Comparison of ENCODE assay signal across 12 mouse cellular contexts in the genomic region with DNA sequence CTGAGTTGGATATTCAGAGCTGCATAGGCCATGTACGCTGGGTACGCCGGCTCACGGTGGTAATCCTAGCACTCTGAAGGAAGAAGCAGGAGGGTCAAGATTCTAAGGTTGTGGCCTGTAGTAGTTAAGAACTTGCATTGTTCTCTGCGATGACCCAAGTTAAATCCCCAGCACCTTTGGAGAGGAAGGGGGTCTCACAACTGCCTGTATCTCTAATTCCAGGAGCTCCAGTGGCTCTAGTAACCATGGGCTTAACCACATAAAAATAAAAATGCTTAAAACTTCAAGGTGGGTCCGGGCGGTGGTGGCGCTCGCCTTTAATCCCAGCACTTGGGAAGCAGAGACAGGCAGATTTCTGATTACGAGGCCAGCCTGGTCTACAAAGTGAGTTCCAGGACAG. TPM values are rescaled to one million over a fixed set of nuclear protein-coding genes. Genes with fewer than 3 reads are reported as not detected.
DNase-seq lines count a peak whose midpoint lies in the region; ATAC-seq and TF ChIP-seq lines count a peak whose summit lies in the region.
"Had no signal": no experiment of that assay in that cellular context is flagged by ENCODE, and none has a peak within 500 bp of the region (broad histone marks: within the 10 kb centered on the region; RNA-seq: fewer than 3 reads in every experiment).

No protein-coding gene starts in this region.

- H3K9ac ChIP-seq in kidney, embryonic 14.5 days (ENCODE audit: low read depth, low read length) = 0 out of 2 replicates have a peak overlapping the region, but pooled peaks have one; percentile 12
- peak overlapping the region; percentile 18; the same call in 1 of the 2 replicates for H3K9ac ChIP-seq in ES-Bruce4 (ENCODE audit: low read depth, poor library complexity, severe bottlenecking)
- no peak overlapping the region for H3K9ac ChIP-seq in limb, embryonic 11.5 days (ENCODE audit: low read length)
- no peak overlapping the region for H3K9ac ChIP-seq in hindbrain, embryonic 14.5 days

- intact Hi-C loops in gastrocnemius, adult 2 months (cut with DNase I) = no loop called here

- H3K4me1 ChIP-seq in kidney, embryonic 14.5 days (ENCODE audit: control insufficient read depth, insufficient read depth, low read length) = no peaks in the 10 kb centered on the region
- H3K4me1 ChIP-seq in ES-Bruce4 (ENCODE audit: control insufficient read depth, insufficient read depth, low read length) = peaks cover 3% of the 10 kb centered on the region
- H3K4me1 ChIP-seq in limb, embryonic 11.5 days (ENCODE audit: control insufficient read depth, insufficient read depth, low read length) = no peaks in the 10 kb centered on the region
- H3K4me1 ChIP-seq in hindbrain, embryonic 14.5 days (replicated peaks; ENCODE audit: control insufficient read depth, insufficient read depth, low read length) = no peaks in the 10 kb centered on the region
- H3K4me1 ChIP-seq: heart, embryonic 10.5 days had no signal

- H3K9me3 ChIP-seq in kidney, embryonic 14.5 days (ENCODE audit: control insufficient read depth, low read length) = no peaks in the 10 kb centered on the region
- H3K9me3 ChIP-seq in ES-Bruce4 (replicated peaks; ENCODE audit: control insufficient read depth, insufficient read depth, low read length, poor library complexity, severe bottlenecking) = no peaks in the 10 kb centered on the region
- no peaks in the 10 kb centered on the region for H3K9me3 ChIP-seq in limb, embryonic 11.5 days (ENCODE audit: control insufficient read depth, low read length)
- no peaks in the 10 kb centered on the region for H3K9me3 ChIP-seq in hindbrain, embryonic 14.5 days (ENCODE audit: control insufficient read depth, low read length)
- H3K9me3 ChIP-seq: heart, embryonic 10.5 days had no signal

- no peak for DNase-seq in kidney, postnatal 14 days
- peak; percentile 31 for DNase-seq in 3134 (ENCODE audit: extremely low read depth, insufficient read length, low spot score)
- peak; percentile 24 for DNase-seq in limb, embryonic 11.5 days (ENCODE audit: low spot score)
- no peak for DNase-seq in gastrocnemius, adult 2 months
- no peak for DNase-seq in hindbrain, embryonic 14.5 days (ENCODE audit: low spot score)
- DNase-seq: adrenal gland, postnatal 14 days; cerebellum, adult 18-20 months; lung, postnatal 14 days had no signal

- WGBS in kidney, embryonic 14.5 days = 93% methylated on average over 10 of the region's 10 CpGs
- 91% methylated on average over 10 of the region's 10 CpGs for WGBS in limb, embryonic 11.5 days
- WGBS in hindbrain, embryonic 14.5 days = 90% methylated on average over 10 of the region's 10 CpGs

- H3K27me3 ChIP-seq in kidney, embryonic 14.5 days (ENCODE audit: control insufficient read depth, insufficient read depth, low read length) = no peaks in the 10 kb centered on the region
- H3K27me3 ChIP-seq in ES-Bruce4 (ENCODE audit: control insufficient read depth, insufficient read depth, low read length, poor library complexity, severe bottlenecking) = no peaks in the 10 kb centered on the region
- no peaks in the 10 kb centered on the region for H3K27me3 ChIP-seq in limb, embryonic 11.5 days (ENCODE audit: control insufficient read depth, insufficient read depth, low read length)
- H3K27me3 ChIP-seq in hindbrain, embryonic 14.5 days (ENCODE audit: control insufficient read depth, insufficient read depth, low read length) = no peaks in the 10 kb centered on the region

- no peaks in the 10 kb centered on the region for H3K36me3 ChIP-seq in kidney, embryonic 14.5 days (ENCODE audit: control insufficient read depth, insufficient read depth, low read length)
- H3K36me3 ChIP-seq in ES-Bruce4 (ENCODE audit: control insufficient read depth, insufficient read depth, low read length, poor library complexity, severe bottlenecking) = no peaks in the 10 kb centered on the region
- no peaks in the 10 kb centered on the region for H3K36me3 ChIP-seq in limb, embryonic 11.5 days (ENCODE audit: control insufficient read depth, insufficient read depth, low read length)
- H3K36me3 ChIP-seq in hindbrain, embryonic 14.5 days (replicated peaks; ENCODE audit: control insufficient read depth, insufficient read depth) = no peaks in the 10 kb centered on the region
- H3K36me3 ChIP-seq: heart, embryonic 10.5 days had no signal

- peak overlapping the region; percentile 30; the same call in 1 of the 2 replicates for H3K27ac ChIP-seq in kidney, embryonic 14.5 days (ENCODE audit: low read depth, low read length)
- no peak overlapping the region for H3K27ac ChIP-seq in ES-Bruce4 (ENCODE audit: insufficient read depth, low read length)
- H3K27ac ChIP-seq in limb, embryonic 11.5 days (replicated peaks; ENCODE audit: low read depth, low read length) = no peak overlapping the region
- H3K27ac ChIP-seq in gastrocnemius, adult 2 months = no peak overlapping the region
- H3K27ac ChIP-seq in hindbrain, embryonic 14.5 days = no peak overlapping the region
- H3K27ac ChIP-seq: heart, embryonic 10.5 days had no signal

- H3K4me2 ChIP-seq in kidney, embryonic 14.5 days (replicated peaks; ENCODE audit: low read depth, low read length) = no peak overlapping the region
- H3K4me2 ChIP-seq in limb, embryonic 11.5 days (ENCODE audit: low read depth, severe bottlenecking) = no peak overlapping the region
- no peak overlapping the region for H3K4me2 ChIP-seq in hindbrain, embryonic 14.5 days (replicated peaks)

- TF ChIP-seq CTCF in ES-Bruce4 (IDR thresholded peaks at IDR 0.05; ENCODE audit: low read depth, low read length) = no peak
- no peak for TF ChIP-seq CTCF in gastrocnemius, adult 2 months (IDR thresholded peaks at IDR 0.05)

- TF ChIP-seq POLR2A in ES-Bruce4 (IDR thresholded peaks at IDR 0.05; ENCODE audit: insufficient read depth, low read length) = no peak

- no peak for TF ChIP-seq EP300 in ES-Bruce4 (IDR thresholded peaks at IDR 0.05; ENCODE audit: insufficient read depth, low read depth, low read length)

- no peak for ATAC-seq in kidney, embryonic 14.5 days (ENCODE audit: low FRiP score, low TSS enrichment)
- no peak for ATAC-seq in limb, embryonic 11.5 days (ENCODE audit: insufficient number of reproducible peaks, low FRiP score, low TSS enrichment, low read depth)
- no peak for ATAC-seq in hindbrain, embryonic 14.5 days (ENCODE audit: low FRiP score)

- no peak overlapping the region for H3K4me3 ChIP-seq in kidney, embryonic 14.5 days (ENCODE audit: low read length)
- H3K4me3 ChIP-seq in ES-Bruce4 (ENCODE audit: low read depth, low read length) = no peak overlapping the region
- no peak overlapping the region for H3K4me3 ChIP-seq in limb, embryonic 11.5 days (ENCODE audit: low read depth, low read length)
- no peak overlapping the region for H3K4me3 ChIP-seq in gastrocnemius, adult 2 months
- no peak overlapping the region for H3K4me3 ChIP-seq in hindbrain, embryonic 14.5 days (replicated peaks; ENCODE audit: low read length)
- H3K4me3 ChIP-seq: heart, embryonic 10.5 days had no signal

RNA-seq across cellular contexts. Expression of a gene that starts 1.7 kb away (rescaled TPM):
- 23.1 and 41.1 TPM in 2 replicates for polyA plus RNA-seq in kidney, embryonic 14.5 days (2014; fragmentation: Nextera tagmentation; extraction: Ambion mirVana)
- 16.5 and 26.2 TPM in 2 replicates for polyA plus RNA-seq in ES-Bruce4 (2011; ENCODE audit: insufficient read depth, insufficient read length, low read depth, missing spikeins)
- polyA plus RNA-seq in limb, embryonic 11.5 days (2014; fragmentation: Nextera tagmentation; extraction: Ambion mirVana) = 11.8 and 15.0 TPM in 2 replicates
- total RNA-seq in gastrocnemius, adult 2 months (2021) = 1 to 10 TPM; 4.4 to 5.7 TPM
- polyA plus RNA-seq in hindbrain, embryonic 14.5 days (2014; fragmentation: Nextera tagmentation; extraction: Ambion mirVana) = 5.5 and 8.9 TPM in 2 replicates

RNA-seq across cellular contexts. Expression of a gene that starts 3.0 kb away (rescaled TPM):
- polyA plus RNA-seq in kidney, embryonic 14.5 days (2014; fragmentation: Nextera tagmentation; extraction: Ambion mirVana) = 4,540 and 6,439 TPM in 2 replicates
- polyA plus RNA-seq in ES-Bruce4 (2011; ENCODE audit: insufficient read depth, insufficient read length, low read depth, missing spikeins) = 47.5 and 51.1 TPM in 2 replicates
- 6,460 and 6,662 TPM in 2 replicates for polyA plus RNA-seq in limb, embryonic 11.5 days (2014; fragmentation: Nextera tagmentation; extraction: Ambion mirVana)
- 1 to 10 TPM in 1 of 2 experiments, not detected in 1; 1.9 TPM for total RNA-seq in gastrocnemius, adult 2 months (2021)
- 574 and 576 TPM in 2 replicates for polyA plus RNA-seq in hindbrain, embryonic 14.5 days (2014; fragmentation: Nextera tagmentation; extraction: Ambion mirVana)

RNA-seq across cellular contexts. Expression of a gene that starts 3.2 kb away (rescaled TPM):
- polyA plus RNA-seq in kidney, embryonic 14.5 days (2014; fragmentation: Nextera tagmentation; extraction: Ambion mirVana) = 27.1 and 42.5 TPM in 2 replicates
- polyA plus RNA-seq in ES-Bruce4 (2011; ENCODE audit: insufficient read depth, insufficient read length, low read depth, missing spikeins) = 18.1 and 27.4 TPM in 2 replicates
- 21.5 and 24.2 TPM in 2 replicates for polyA plus RNA-seq in limb, embryonic 11.5 days (2014; fragmentation: Nextera tagmentation; extraction: Ambion mirVana)
- total RNA-seq in gastrocnemius, adult 2 months (2021) = 10 to 100 TPM; 16.0 to 21.3 TPM
- polyA plus RNA-seq in hindbrain, embryonic 14.5 days (2014; fragmentation: Nextera tagmentation; extraction: Ambion mirVana) = 3.8 TPM in 2 replicates

RNA-seq across cellular contexts. Expression of a gene that starts 18.8 kb away (rescaled TPM):
- polyA plus RNA-seq in kidney, embryonic 14.5 days (2014; fragmentation: Nextera tagmentation; extraction: Ambion mirVana) = not detected in 2 replicates
- polyA plus RNA-seq in ES-Bruce4 (2011; ENCODE audit: insufficient read depth, insufficient read length, low read depth, missing spikeins) = 12.0 and 17.7 TPM in 2 replicates
- polyA plus RNA-seq in limb, embryonic 11.5 days (2014; fragmentation: Nextera tagmentation; extraction: Ambion mirVana) = not detected in 2 replicates
- 10 to 100 TPM; 50.3 to 50.9 TPM for total RNA-seq in gastrocnemius, adult 2 months (2021)
- not detected in 2 replicates for polyA plus RNA-seq in hindbrain, embryonic 14.5 days (2014; fragmentation: Nextera tagmentation; extraction: Ambion mirVana)
- polyA plus RNA-seq: heart, embryonic 10.5 days; intestine, embryonic 14.5 days had no signal

RNA-seq across cellular contexts. Expression of a gene that starts 20.1 kb away (rescaled TPM):
- 2.5 TPM in 1 of 2 replicates, not detected in the other for polyA plus RNA-seq in kidney, embryonic 14.5 days (2014; fragmentation: Nextera tagmentation; extraction: Ambion mirVana)
- not detected in 2 replicates for polyA plus RNA-seq in ES-Bruce4 (2011; ENCODE audit: insufficient read depth, insufficient read length, low read depth, missing spikeins)
- polyA plus RNA-seq in limb, embryonic 11.5 days (2014; fragmentation: Nextera tagmentation; extraction: Ambion mirVana) = 2.5 and 3.6 TPM in 2 replicates
- total RNA-seq in gastrocnemius, adult 2 months (2021) = 1 to 10 TPM; 1.2 to 2.3 TPM
- polyA plus RNA-seq in hindbrain, embryonic 14.5 days (2014; fragmentation: Nextera tagmentation; extraction: Ambion mirVana) = not detected in 2 replicates
- total RNA-seq: adrenal gland, postnatal 14 days had no signal
- polyA plus RNA-seq: heart, embryonic 10.5 days; intestine, embryonic 14.5 days had no signal

Comparison
In these comparisons a context has a peak if more than half of its experiments do, and no peak if none do; other contexts are left out.
1. H3K9ac ChIP-seq: peak in kidney, embryonic 14.5 days (single experiment) and ES-Bruce4 (single experiment); none in limb, embryonic 11.5 days (single experiment) and hindbrain, embryonic 14.5 days (single experiment).
2. DNase-seq: peak in 3134 (single experiment) and limb, embryonic 11.5 days (single experiment); none in kidney, postnatal 14 days (single experiment), gastrocnemius, adult 2 months (single experiment) and hindbrain, embryonic 14.5 days (single experiment).
3. RNA of a gene that starts 3.0 kb away (polyA plus RNA-seq): 6,460 to 6,662 TPM in limb, embryonic 11.5 days, 4,540 to 6,439 TPM in kidney, embryonic 14.5 days and 574 to 576 TPM in hindbrain, embryonic 14.5 days; 47.5 to 51.1 TPM in ES-Bruce4; every median in the first group is over 10 times any median in the second.